Mouse (Mus musculus): ENCODE results near the gene Pnpla1. TPM values are rescaled to one million over a fixed set of nuclear protein-coding genes. Genes with fewer than 3 reads are reported as not detected.

Gene Pnpla1
- total and polyA plus RNA-seq, 3 experiments, result not detected

DNA sequence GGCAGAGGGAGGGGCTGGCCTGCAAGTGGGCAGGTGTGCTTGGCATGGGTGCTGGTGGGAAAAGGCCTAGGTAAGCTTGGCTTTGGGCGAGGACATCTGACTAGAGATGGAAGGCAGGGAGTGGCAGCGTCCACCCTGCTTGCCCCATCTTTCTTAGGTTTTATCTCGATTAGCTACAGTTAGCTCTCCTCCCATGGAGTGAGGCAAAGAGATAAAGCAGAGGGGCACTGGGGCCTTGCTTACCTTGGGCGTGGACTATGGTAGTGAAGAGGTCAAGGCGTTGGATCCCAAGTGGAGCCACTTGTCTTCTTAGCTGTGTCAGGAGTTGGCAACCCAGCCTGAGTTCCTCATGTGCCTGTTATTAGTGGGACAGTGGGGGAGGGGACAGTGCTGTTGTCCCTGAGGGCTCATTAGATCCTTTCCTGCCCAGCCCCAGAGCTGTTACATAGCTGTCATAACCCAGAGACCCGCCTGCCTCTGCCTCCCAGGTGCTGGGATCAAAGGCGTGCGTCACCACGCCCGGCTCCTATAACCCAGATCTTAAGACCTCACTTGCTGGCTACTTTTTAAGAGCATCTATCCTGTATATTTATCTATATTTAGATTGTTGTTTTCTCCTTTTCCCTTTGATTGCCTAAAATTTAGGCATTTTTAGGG is 48.9 kb upstream of the Pnpla1 start:
- no peak for DNase-seq (ENCODE audit: extremely low read depth)
- H3K4me3 ChIP-seq (replicated peaks in 1 of 3; ENCODE audit: low read depth in 2 of 3, low read length in 2 of 3, poor library complexity in 1 of 3), result no peak overlapping the region
- dilution Hi-C loops (cut with MboI; ENCODE audit: extremely low pct_ligation_motif_present, extremely low pct_unique_long_range_greater_than_20kb, low sequenced_read_pairs) (no loop called here), in situ Hi-C loops (cut with MboI; ENCODE audit: low pct_ligation_motif_present, low pct_unique_long_range_greater_than_20kb, low sequenced_read_pairs) (no loop called here)
- H3K9ac ChIP-seq (ENCODE audit: insufficient read depth, low read depth), result no peak overlapping the region
- H3K4me2 ChIP-seq (ENCODE audit: insufficient read depth, low read depth, poor library complexity, severe bottlenecking), result no peak overlapping the region
- no peaks in the 10 kb centered on the region for H3K9me3 ChIP-seq (replicated peaks; ENCODE audit: low read length)
- H3K27ac ChIP-seq (ENCODE audit: insufficient read depth, low read depth), result no peak overlapping the region
- peaks cover 17 to 68% of the 10 kb centered on the region in 2 experiments for H3K36me3 ChIP-seq (replicated peaks in 1 of 2; ENCODE audit: control insufficient read depth in 1 of 2, insufficient read depth in 1 of 2, low read length in 1 of 2)
- peaks cover 0 to 3% of the 10 kb centered on the region in 2 experiments; a peak in 1 of 4 replicates for H3K4me1 ChIP-seq (ENCODE audit: control insufficient read depth in 1 of 2, insufficient read depth in 2 of 2)
- no peaks in the 10 kb centered on the region for H3K27me3 ChIP-seq (replicated peaks)
- H3K79me2 ChIP-seq (replicated peaks; ENCODE audit: control insufficient read depth, extremely low read depth, insufficient read depth, poor library complexity, severe bottlenecking), result no peaks in the 10 kb centered on the region
- TF ChIP-seq MXI1 (IDR thresholded peaks at IDR 0.05; ENCODE audit: low read depth, low read length) (no peak), NELFE (IDR thresholded peaks at IDR 0.05; ENCODE audit: low read depth, low read length) (no peak), KAT2A (IDR thresholded peaks at IDR 0.05; ENCODE audit: insufficient replicate concordance, low read length) (no peak), NRF1 (IDR thresholded peaks at IDR 0.05; ENCODE audit: low read depth, low read length) (no peak), TBP (conservative IDR thresholded peaks at IDR 0.05; ENCODE audit: low read depth, low read length) (no peak), MAZ (IDR thresholded peaks at IDR 0.05; ENCODE audit: low read depth, low read length) (no peak), JUN (IDR thresholded peaks at IDR 0.05; ENCODE audit: insufficient read depth, low read depth, low read length) (no peak), RCOR1 (conservative IDR thresholded peaks at IDR 0.05; ENCODE audit: low read depth, low read length) (no peak), ETS1 (conservative IDR thresholded peaks at IDR 0.05; ENCODE audit: low read depth, low read length) (no peak), USF1 (IDR thresholded peaks at IDR 0.05; ENCODE audit: low read depth, low read length) (no peak), SMC3 (IDR thresholded peaks at IDR 0.05; ENCODE audit: low read depth, low read length) (no peak), ZKSCAN1 (IDR thresholded peaks at IDR 0.05; ENCODE audit: borderline replicate concordance, low read depth, low read length) (no peak), MAX (IDR thresholded peaks at IDR 0.05; ENCODE audit: low read length) (no peak), CHD2 (IDR thresholded peaks at IDR 0.05; ENCODE audit: low read length) (no peak)

DNA sequence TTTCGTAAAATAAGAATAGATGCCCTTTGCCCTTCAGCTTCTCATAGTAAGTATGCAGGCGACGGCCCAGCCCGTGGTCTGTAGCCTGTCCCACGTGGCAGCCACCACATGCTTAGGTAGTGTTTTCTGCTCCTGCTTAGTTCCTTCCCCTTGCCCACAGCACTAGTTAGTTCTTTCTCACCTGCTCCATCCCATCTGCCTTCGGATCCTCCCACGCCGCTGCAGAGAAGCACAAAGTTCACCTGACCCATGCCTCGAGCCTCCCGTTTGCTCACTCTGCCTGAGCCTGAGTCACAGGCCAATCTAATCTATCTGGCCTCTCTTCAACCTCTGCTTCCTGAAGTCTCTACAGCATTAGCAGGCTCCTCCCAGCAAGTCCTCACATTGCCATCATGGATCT is 45.9 kb upstream of the Pnpla1 start:
- H3K4me2 ChIP-seq (ENCODE audit: insufficient read depth, low read depth, poor library complexity, severe bottlenecking), result no peak overlapping the region
- H3K4me3 ChIP-seq (replicated peaks in 1 of 3; ENCODE audit: low read depth in 2 of 3, low read length in 2 of 3, poor library complexity in 1 of 3), result no peak overlapping the region
- no peaks in the 10 kb centered on the region for H3K9me3 ChIP-seq (replicated peaks; ENCODE audit: low read length)
- dilution Hi-C loops (cut with MboI; ENCODE audit: extremely low pct_ligation_motif_present, extremely low pct_unique_long_range_greater_than_20kb, low sequenced_read_pairs) (no loop called here), in situ Hi-C loops (cut with MboI; ENCODE audit: low pct_ligation_motif_present, low pct_unique_long_range_greater_than_20kb, low sequenced_read_pairs) (no loop called here)
- H3K9ac ChIP-seq (ENCODE audit: insufficient read depth, low read depth), result no peak overlapping the region
- H3K27ac ChIP-seq (ENCODE audit: insufficient read depth, low read depth), result no peak overlapping the region
- peaks cover 14 to 76% of the 10 kb centered on the region in 2 experiments for H3K36me3 ChIP-seq (replicated peaks in 1 of 2; ENCODE audit: control insufficient read depth in 1 of 2, insufficient read depth in 1 of 2, low read length in 1 of 2)
- H3K27me3 ChIP-seq (replicated peaks), result no peaks in the 10 kb centered on the region
- no peak for TF ChIP-seq POLR2A (IDR thresholded peaks at IDR 0.05; ENCODE audit: low read depth, low read length)
- no peak for TF ChIP-seq ZNF384 (IDR thresholded peaks at IDR 0.05; ENCODE audit: low read depth, low read length)
- no peak for TF ChIP-seq TBP (conservative IDR thresholded peaks at IDR 0.05; ENCODE audit: low read depth, low read length)
- TF ChIP-seq PAX5 (IDR thresholded peaks at IDR 0.05; ENCODE audit: low read length), result no peak
- no peak for TF ChIP-seq MYC (IDR thresholded peaks at IDR 0.05; ENCODE audit: low read depth, low read length)
- TF ChIP-seq MEF2A (IDR thresholded peaks at IDR 0.05; ENCODE audit: borderline replicate concordance, low read depth, low read length), result no peak
- no peak for TF ChIP-seq SIN3A (IDR thresholded peaks at IDR 0.05; ENCODE audit: low read length)
- no peak for TF ChIP-seq KAT2A (IDR thresholded peaks at IDR 0.05; ENCODE audit: insufficient replicate concordance, low read length)
- H3K79me2 ChIP-seq (replicated peaks; ENCODE audit: control insufficient read depth, extremely low read depth, insufficient read depth, poor library complexity, severe bottlenecking), result no peaks in the 10 kb centered on the region
- H3K4me1 ChIP-seq (ENCODE audit: control insufficient read depth in 1 of 2, insufficient read depth in 2 of 2), result peaks cover 0 to 3% of the 10 kb centered on the region in 2 experiments; a peak in 1 of 4 replicates
- DNase-seq (ENCODE audit: extremely low read depth), result no peak

All from CH12.LX (cell line).